Mouse (Mus musculus) embryo, embryonic 11.5 days (tissue): ENCODE data around the gene Grik4.

Experiments used
- DNase-seq: peaks from one replicate; pipeline ENCODE4 v3.0.0-alpha.2; 2012; ENCODE audit warnings: low read depth, low spot score

The Grik4 gene

DNA sequence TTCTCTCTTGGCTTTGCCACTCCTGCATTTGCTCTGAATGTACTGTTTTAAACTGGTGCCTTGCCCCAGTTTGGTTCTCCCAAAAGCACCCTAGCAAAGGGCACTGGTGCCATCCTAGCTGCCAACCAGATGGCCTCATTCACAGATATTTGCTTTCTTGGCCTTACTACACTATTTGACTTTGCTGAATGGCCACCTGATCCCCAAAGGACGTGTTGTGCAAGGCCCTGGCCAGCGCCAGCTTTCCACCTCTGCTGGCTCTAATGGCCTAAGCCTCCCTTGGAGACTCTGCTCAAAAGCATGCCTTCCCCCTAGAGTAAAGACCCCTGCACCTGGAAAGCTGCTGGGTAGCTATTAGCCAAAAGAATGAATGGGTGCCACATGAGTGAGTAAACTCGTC lies 194.1 kb downstream of the Grik4 start:
- no peak for DNase-seq

GRCm38 (mm10) chr9:42745982-42746381 lies 198.3 kb downstream of the Grik4 start:
- DNase-seq: no peak

GRCm38 (mm10) chr9:42742385-42742784 lies 201.9 kb downstream of the Grik4 start:
- DNase-seq: no peak

DNA sequence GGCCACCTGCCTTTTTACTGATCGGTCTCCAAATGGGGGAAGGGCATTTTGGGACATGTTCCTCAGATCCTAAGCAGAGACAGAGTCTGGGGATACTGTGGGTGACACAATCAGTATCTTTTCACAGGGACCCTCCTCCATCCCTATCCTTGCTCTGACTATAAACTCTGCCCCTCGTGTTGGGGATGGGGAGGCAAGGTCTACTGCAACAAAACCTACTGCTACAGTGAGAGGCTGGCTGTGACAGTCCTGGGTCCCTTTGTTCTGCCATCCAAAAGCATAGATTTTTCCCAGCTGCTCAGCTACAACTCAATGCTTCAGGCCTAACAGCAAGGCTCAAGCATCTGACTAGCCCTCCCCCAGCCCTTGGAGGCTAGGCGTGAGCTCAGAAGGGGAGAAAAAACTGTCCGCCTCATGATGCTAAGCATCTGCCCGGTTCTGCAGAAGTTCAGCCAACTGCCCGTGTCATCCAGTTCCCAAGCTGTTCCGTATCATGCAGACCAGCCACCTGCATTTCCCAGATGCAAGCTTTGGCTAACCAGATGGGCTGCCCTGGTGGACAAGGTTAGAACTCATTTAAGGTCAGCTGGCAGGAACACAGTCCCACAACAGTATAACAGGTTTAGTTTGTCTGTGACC lies 207.5 kb downstream of the Grik4 start:
- no peak for DNase-seq

DNA sequence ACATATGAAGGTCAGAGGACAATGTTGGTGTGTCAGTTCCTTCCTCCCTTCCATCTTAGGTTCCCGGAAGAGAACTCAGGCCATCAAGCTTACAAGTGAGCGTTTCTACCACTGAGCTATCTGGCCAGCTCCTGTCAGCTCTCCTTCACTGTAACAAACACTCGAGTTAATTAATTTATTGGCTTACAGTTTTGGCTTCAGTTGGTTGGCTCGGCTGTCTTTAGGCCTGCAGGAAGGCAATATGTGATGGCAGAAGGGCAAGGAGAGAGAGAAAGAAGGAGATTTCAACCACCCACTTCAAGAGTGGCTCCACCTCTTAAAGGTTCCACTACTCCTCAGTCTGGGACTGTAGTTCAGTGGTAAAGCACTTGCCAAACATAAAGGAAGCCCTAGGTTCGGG lies 209.2 kb downstream of the Grik4 start:
- no peak for DNase-seq

DNA sequence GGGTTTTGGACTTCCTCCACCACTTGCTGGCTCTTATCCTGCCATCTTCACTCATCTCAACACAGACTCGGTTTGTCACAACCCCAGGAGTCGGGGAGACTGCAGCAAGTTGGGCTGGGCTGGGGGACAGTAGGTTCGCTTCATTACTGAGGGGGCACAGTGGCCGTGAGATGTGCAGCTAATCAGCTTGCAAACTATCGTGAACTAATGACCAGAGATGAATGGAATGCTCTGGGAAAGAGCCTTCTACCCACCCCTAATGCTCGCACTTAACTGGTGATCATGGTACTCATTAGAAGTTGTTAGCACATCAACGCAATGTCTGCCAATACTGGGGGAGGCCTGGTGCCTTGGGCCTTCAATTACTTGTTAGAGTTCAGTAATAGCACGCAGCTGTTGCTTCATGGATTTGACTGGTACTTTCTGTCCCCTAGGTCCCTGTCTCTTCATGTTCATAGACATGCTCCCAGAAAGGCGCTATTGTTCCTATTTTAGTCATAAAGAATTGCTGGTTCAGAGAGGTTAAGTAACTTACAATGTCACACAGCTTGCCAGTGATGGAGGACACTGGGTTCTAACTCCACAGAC lies 211.5 kb downstream of the Grik4 start:
- DNase-seq: no peak

GRCm38 (mm10) chr9:42728472-42728871 lies 215.8 kb downstream of the Grik4 start:
- no peak for DNase-seq

DNA sequence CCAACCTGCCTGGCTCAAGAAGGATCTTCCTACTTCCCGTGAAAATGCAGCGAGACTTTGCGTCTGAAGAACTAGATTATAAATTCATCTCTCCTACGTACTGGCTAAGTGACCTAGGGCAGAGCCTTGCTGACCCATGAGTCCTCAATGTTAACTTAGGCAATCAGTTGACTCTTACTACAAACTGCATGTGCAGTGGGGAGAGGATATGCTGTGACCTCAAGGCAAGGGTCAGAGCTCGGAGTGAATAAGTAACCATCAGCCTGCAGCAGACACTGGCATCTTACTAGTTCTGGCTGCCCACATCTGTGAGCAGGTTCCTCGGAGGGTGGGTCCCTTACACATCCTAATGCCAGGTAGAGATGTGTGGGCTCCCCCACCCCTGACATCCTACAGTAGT lies 216.6 kb downstream of the Grik4 start:
- DNase-seq: no peak

- no peak for DNase-seq
These were observed 217.1 kb downstream of the Grik4 start for GRCm38 (mm10) chr9:42727186-42727585.

GRCm38 (mm10) chr9:42724099-42724498 lies 220.2 kb downstream of the Grik4 start:
- no peak for DNase-seq

DNA sequence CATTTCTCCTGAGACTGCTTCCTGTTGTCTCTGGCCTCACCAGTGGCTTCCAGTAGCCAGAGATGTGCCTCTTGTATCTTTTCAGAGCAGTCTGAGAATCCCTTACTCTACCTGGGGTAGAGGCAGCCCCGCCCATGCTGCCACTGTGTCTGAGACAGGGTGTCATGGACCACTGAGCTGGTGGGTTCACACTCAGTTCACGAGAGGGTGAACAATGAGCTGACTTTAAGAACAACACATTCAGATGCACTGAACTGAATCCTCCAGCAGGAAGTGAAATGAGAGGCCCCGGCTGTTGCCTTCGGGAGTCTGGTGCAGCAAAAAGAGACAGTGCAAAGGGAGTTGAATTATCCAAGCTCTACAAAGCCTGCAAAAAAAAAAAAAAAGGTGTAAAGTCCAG lies 221.8 kb downstream of the Grik4 start:
- no peak for DNase-seq

DNA sequence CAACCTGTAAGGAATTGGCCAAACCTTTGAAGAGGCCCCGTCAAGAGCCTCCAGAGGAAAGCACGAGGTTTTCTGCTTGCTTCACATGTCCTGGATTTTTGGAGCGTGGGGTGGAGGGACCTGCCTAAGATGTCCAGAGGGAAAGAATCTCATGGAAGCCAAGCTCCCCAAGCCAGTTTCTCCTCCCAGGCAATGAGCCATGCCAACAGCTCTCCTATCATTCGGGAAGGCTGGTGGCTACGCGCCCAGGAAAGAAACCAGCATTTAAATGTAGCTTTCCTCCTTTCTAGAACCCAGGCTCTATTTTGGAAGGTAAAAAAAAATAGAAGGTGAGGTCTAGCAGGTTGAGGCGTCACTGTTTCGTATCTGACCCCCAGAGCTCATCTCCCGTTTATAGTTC lies 222.6 kb downstream of the Grik4 start:
- DNase-seq: no peak

DNA sequence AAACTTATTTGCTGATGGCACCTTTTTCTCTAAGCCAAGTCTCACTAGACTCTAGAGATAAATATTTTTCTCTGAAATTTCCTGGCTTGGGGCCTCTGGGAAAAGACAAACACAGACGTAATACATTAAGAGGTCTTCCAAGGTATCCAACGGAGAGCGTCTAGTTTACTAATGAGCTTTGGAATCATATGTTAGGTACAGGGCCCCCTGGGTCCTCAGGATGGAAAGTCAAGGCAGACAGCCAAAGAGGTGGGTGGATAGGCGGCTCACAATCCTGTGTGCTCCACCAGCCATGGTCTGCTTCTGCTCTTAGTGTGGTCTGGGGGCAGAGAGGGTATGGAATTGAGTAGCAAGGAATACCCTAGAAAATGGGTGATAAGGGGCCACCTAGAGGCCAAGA lies 223.1 kb downstream of the Grik4 start:
- no peak for DNase-seq

- DNase-seq: no peak
These were observed 230.4 kb downstream of the Grik4 start for GRCm38 (mm10) chr9:42713912-42714311.

DNA sequence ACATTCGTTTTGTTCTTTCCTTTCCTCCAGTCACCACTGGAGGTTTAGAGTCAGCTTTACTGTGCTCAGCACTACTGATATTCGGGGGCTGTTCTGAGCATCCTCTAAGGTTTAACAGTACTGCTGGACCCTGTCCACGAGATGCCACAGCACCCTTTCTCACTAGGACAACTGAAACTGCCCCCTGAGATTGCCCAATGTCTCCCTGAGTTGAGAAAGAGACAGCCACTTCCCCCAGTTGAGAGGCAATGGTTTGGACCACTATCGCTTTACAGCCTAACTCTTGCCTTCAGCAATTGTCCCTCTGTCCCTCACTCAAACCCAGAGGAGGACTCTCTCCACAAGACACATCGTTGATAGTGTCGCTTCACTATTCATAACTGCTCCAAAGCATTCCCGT lies 238.4 kb downstream of the Grik4 start:
- DNase-seq: no peak

DNA sequence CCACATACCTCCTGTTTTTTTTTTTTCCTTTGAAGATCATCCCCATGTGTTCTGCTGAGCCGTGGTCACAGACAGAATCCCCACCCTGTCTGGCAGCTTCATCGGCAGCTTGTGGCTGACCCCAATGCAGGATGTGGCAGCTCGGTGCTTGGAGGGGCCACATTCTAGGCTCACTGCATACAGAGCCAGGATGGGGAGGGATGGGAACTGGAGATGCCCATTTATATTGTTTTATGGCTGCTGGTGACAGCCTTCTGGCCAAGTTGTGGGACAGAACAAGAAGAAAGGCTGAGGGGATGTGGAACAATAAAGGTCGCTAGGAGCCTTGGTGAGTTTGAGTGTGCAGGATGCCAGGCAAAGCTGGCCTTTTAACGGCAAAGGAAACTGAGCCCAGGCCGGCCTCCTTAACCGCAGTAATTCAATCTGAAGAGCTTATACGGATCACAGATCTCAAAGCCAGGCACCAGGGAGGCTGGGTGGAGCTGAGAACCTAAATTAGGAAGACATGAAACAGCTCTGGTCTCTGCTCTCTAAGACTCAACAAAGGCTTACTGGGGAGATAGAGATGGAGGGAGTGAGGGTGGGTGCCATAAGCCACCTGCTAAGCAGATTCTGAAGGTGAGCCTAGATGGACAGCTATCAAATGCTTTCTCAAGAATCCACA lies 241.0 kb downstream of the Grik4 start:
- DNase-seq: no peak

DNA sequence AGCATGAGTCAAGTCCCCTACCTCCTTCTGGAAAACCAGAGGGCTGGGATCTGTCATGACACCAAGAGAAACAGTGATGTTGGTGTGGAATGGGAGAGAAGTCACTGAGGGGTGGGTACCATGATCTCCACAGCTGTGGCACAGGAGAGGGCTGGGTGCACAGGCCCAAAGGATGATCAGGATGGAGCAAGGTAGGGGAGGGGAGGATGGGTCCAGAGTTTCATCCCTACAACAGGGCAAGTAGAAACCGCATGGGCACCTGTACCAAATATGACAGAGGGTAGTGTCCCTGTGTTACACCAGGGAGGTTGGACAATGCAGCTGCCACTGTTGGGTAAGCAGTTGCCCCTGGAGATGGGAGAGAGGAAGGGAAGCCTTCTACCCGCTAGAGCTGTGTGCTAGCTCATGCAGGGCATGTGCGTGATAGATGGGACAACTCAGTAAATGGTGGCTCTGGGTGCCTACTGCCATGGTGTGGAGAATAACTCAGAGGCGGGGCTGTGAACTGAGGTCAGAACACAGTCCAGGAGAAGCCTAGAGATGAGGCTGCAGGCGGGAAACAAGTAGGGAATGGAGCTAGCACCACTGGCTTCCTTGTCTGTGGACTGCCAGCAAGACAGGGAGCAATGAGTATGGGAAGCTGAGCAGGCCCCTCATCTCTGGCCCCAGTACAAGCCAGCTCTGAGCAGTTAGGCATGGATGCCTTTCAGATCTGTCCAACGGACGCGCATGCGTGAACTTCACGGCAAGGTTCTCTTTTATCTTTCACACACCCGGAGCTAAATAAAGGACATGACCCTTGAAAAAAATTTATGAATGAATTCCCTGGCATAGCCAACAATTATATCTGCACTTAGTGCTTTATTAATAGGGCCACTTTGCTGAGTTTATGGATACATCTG lies 241.8 kb downstream of the Grik4 start:
- DNase-seq: no peak

DNA sequence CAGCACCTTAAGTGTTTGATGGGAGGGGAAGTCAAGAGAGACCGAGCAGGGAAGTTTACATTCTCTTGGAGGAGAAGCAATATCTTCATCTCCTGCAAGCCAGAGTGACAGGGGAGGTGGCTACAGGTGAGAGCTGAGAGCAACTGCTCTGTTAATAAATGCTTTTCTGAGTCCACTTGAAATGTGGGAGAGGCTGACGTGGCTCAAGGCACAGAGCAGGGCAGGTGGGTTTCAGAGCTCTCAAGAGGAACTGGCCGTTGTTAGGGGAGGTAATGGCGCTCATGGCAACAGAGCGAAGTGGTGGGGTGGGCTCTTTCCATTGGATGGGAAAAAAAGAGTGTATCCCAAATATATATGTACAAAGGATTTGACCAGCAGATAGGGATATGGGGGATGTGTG lies 242.6 kb downstream of the Grik4 start:
- no peak for DNase-seq

- no peak for DNase-seq
These were observed 251.3 kb downstream of the Grik4 start for GRCm38 (mm10) chr9:42693024-42693423.

GRCm38 (mm10) chr9:42688143-42688542 lies 256.1 kb downstream of the Grik4 start:
- peak; percentile 27 for DNase-seq

DNA sequence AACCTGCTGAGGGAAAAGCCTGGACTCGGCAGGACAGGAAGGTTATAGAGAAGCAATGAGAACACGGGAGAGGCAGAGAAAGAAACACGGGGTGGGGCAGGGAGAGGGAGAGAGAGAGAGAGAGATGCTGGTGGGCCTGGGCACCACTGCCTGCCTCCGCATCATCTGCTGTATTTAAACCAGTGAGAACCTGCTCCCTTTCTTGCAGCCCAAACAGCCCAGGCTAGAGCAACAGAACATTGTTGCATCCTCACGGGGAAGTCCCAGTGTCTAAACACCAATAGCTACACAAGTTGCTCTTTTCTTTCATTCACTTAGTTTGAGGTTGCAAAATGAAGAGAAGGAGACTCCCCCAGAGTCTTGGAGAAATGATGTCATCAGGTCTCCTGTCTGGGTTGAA lies 258.2 kb downstream of the Grik4 start:
- no peak for DNase-seq

DNA sequence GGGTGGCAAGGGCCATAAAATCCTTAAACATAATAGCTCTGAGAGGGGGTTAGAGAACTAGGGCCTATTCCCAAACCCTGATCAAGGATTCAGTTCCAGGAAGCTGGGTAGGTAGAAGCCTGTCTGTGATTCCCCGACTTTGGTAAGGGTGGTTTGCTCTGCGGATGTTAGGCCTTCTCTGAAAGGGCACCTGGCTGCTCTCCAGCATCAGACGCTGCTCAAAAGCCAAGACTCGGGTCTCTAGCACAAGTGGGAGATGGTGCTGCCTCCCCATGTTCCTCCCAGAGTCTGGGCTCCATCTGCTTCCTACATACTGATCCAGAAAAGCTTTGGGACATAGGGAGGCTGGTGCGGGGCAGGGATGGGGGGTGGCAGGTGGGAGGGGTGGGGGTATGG lies 270.3 kb downstream of the Grik4 start:
- no peak for DNase-seq
